Mouse (Mus musculus) lung, embryonic 16.5 days (tissue): Measurements from ENCODE around the gene Morn5. TPM values are rescaled to one million over a fixed set of nuclear protein-coding genes. Genes with fewer than 3 reads are reported as not detected.

Experiments
- ATAC-seq: fragments of 200-750 bp; cut with Nextera tagmentation; 2 replicates; pipeline ENCODE4 v1.8.0; 2017; ENCODE audit warnings: low read depth, mild to moderate bottlenecking, moderate library complexity
- H3K27ac ChIP-seq: fragments of 300-500 bp; sonication (generic); 2 replicates; pipeline ENCODE4 v1.5.1; 2014; ENCODE audit warnings: mild to moderate bottlenecking, control low read depth, low read length
- H3K27me3 ChIP-seq: fragments of 300-500 bp; sonication (generic); 2 replicates; pipeline ENCODE4 v1.6.1; 2014; ENCODE audit warnings: low read depth, low read length, mixed read lengths; ENCODE audit not compliant: control insufficient read depth, insufficient read depth
- H3K36me3 ChIP-seq: fragments of 300-500 bp; sonication (generic); 2 replicates; pipeline ENCODE4 v1.6.1; 2014; ENCODE audit warnings: low read length; ENCODE audit not compliant: control insufficient read depth, insufficient read depth
- H3K4me1 ChIP-seq: fragments of 300-500 bp; sonication (generic); replicated peaks from 2 replicates; pipeline ENCODE4 v1.6.1; 2014; ENCODE audit warnings: low read length, mixed read lengths; ENCODE audit not compliant: control insufficient read depth, insufficient read depth
- H3K4me2 ChIP-seq: fragments of 300-500 bp; sonication (generic); 2 replicates; pipeline ENCODE4 v1.6.1; 2014; ENCODE audit warnings: low read depth, low read length, control low read depth
- H3K4me3 ChIP-seq: fragments of 300-500 bp; sonication (generic); 2 replicates; pipeline ENCODE4 v1.5.1; 2014; ENCODE audit warnings: mild to moderate bottlenecking, low read length, control low read depth
- H3K9ac ChIP-seq: fragments of 300-500 bp; sonication (generic); 2 replicates; pipeline ENCODE4 v1.6.1; 2014; ENCODE audit warnings: low read length, control low read depth
- H3K9me3 ChIP-seq: fragments of 300-500 bp; sonication (generic); 2 replicates; pipeline ENCODE4 v1.6.1; 2016; ENCODE audit warnings: low read length; ENCODE audit not compliant: control insufficient read depth
- WGBS: fragments of 180-500 bp; shearing (Covaris S2); extraction: QIAGEN DNeasy Blood & Tissue Kit; methylation state at CpG from one replicate; pipeline ENCODE4 v1.1.7; 2014; 5-methylcytosine and 5-hydroxymethylcytosine counted together
- polyA plus RNA-seq: library from polyadenylated mRNA; unstranded; fragments of >200 nt; fragmentation: Nextera tagmentation; extraction: Ambion mirVana; gene quantifications from 2 replicates; pipeline ENCODE4 v1.2.1, GENCODE M21; 2015

Morn5 gene
- polyA plus RNA-seq, 1 experiment from 2014 or later, result 9.6 TPM

DNA sequence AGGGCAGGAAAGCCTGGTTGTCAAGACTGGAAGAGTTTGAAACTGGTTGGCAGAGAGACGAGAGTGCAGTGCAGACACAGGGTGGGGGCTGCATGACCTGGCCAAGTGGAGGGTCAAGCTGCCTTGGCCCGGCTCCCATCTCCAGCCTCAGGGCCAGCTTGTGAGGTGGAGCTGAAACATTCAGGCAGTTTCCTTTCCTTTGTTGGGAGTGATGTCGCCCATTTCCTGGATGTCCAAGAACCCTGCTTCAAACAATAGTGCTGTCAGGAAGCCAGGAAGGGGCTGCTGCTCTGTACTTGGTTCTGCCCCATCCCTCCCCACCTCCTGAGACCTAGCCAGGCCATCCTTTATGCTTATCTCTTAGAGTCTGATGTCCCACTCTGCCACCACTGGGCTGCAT, 26.0 kb upstream of the Morn5 start:
- H3K4me2 ChIP-seq, result no peak overlapping the region
- no peaks in the 10 kb centered on the region for H3K4me1 ChIP-seq
- H3K9ac ChIP-seq, result no peak overlapping the region
- H3K36me3 ChIP-seq, result no peaks in the 10 kb centered on the region
- WGBS, result 43% methylated on average over 3 of the region's 3 CpGs
- H3K27me3 ChIP-seq, result no peaks in the 10 kb centered on the region
- peak; percentile 90 for ATAC-seq
- no peak overlapping the region for H3K4me3 ChIP-seq
- no peaks in the 10 kb centered on the region for H3K9me3 ChIP-seq
- no peak overlapping the region for H3K27ac ChIP-seq

DNA sequence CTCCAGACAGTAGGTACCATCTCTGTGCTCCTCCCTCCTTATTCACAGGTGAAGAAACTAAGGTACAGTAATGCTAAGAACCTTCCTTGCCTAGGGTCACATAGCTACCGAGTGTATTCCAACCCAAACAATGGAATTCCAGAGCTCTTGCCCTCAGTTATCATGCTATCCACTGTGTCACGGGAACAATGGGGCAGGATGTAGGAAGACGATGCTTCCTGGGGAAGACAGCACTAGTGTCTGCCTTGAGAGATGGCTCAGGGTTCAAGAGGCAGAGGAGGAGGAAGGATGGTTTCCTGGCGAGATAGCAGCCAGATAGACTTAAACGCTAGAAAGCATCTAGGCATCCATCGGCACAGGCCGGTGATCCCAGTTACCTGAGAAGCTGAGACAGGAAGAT, 16.4 kb upstream of the Morn5 start:
- no peak overlapping the region for H3K4me3 ChIP-seq
- no peak overlapping the region for H3K4me2 ChIP-seq
- no peaks in the 10 kb centered on the region for H3K9me3 ChIP-seq
- H3K27me3 ChIP-seq, result no peaks in the 10 kb centered on the region
- no peak overlapping the region for H3K27ac ChIP-seq
- H3K4me1 ChIP-seq, result peaks cover 2% of the 10 kb centered on the region; the same call in 1 of the 2 replicates
- peaks cover 7% of the 10 kb centered on the region for H3K36me3 ChIP-seq
- 66% methylated on average over 7 of the region's 7 CpGs for WGBS
- peak; percentile 56; the same call in 1 of the 2 replicates for ATAC-seq
- H3K9ac ChIP-seq, result no peak overlapping the region

DNA sequence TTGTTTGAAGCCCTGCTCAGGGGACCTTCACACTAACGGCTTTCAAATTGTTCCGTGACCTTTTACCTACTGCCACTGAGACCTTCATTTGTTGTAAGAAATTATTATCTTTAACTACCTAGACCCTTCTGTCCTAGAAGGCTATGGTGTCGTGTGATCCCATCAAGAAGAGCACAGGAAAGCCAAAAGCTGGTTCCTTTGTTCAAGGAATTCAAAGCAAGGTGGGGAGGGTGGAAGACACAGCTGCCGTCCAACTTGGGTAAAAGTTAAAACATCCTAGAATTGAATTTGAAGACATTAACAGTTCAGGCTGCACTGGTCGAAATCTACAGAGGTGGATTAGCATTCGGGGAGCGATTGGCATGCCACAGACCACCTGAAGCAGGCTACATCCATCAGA, 15.3 kb upstream of the Morn5 start:
- H3K4me2 ChIP-seq, result no peak overlapping the region
- peaks cover 2% of the 10 kb centered on the region; the same call in 1 of the 2 replicates for H3K4me1 ChIP-seq
- no peaks in the 10 kb centered on the region for H3K9me3 ChIP-seq
- ATAC-seq, result no peak
- peaks cover 9% of the 10 kb centered on the region for H3K36me3 ChIP-seq
- no peak overlapping the region for H3K9ac ChIP-seq
- H3K4me3 ChIP-seq, result no peak overlapping the region
- WGBS, result 71% methylated on average over 7 of the region's 7 CpGs
- H3K27me3 ChIP-seq, result no peaks in the 10 kb centered on the region
- no peak overlapping the region for H3K27ac ChIP-seq

DNA sequence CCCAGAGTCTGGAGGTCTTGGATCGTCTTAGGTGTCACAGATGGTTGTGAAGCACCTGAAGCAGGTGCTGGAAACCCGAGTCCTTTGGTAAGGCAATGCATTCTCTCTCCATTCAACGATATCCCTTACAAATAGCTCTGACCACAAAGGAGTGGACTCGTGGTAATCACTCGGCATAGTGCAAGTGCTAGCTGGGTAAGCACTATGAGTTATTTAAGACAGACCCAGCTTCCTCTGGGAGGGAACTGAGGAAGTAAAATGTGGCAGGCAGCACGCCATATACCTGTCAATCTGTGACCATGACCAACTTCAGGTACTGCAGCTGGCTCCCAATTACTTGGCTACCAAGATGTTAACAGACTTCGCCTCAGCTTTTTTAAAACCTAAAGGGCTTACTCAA, 14.4 kb upstream of the Morn5 start:
- 79% methylated on average over 7 of the region's 7 CpGs for whole genome bisulfite sequencing
- H3K9me3 ChIP-seq, result no peaks in the 10 kb centered on the region
- no peak for ATAC-seq
- H3K36me3 ChIP-seq, result peaks cover 9% of the 10 kb centered on the region
- no peak overlapping the region for H3K4me3 ChIP-seq
- H3K27me3 ChIP-seq, result no peaks in the 10 kb centered on the region
- H3K4me2 ChIP-seq, result no peak overlapping the region
- H3K27ac ChIP-seq, result no peak overlapping the region
- peaks cover 2% of the 10 kb centered on the region; the same call in 1 of the 2 replicates for H3K4me1 ChIP-seq
- H3K9ac ChIP-seq, result no peak overlapping the region

DNA sequence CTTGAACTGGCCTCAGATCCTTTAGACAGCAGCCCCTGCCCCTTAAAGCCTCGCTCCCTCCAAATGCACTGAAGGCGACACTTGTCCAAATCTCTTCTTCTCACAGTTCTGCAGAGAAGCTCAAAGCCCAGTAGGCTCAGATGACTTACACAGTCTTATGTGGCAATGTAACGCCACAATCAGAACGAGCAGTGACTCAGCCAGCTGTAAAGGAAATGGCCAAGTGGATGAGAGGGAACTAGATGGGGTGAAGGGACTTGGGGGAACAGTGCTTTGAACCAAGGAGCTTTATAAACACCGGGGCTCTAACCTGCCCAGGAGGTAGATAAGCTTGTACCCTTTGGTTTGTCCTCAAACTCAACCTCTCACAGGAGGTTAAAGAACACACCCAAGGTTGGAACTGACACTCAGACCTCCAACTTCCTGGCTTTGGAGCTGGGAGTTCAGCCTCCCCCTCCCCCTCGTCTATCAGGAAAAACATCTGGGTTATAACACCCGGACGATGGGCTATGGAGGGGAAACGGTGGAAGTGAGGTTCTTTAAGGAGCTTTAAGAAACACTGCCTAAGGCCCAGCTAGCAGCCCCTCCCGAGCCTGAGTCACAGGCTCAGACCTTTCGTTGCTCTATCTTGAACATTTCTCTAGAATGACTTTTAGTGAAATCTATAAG, 13.7 kb upstream of the Morn5 start:
- no peak overlapping the region for H3K4me2 ChIP-seq
- peak; percentile 60 for ATAC-seq
- no peaks in the 10 kb centered on the region for H3K9me3 ChIP-seq
- H3K27ac ChIP-seq, result peak overlapping the region; percentile 55; the same call in 1 of the 2 replicates
- no peaks in the 10 kb centered on the region for H3K27me3 ChIP-seq
- WGBS, result 53% methylated on average over 11 of the region's 11 CpGs
- no peak overlapping the region for H3K4me3 ChIP-seq
- H3K4me1 ChIP-seq, result peaks cover 2% of the 10 kb centered on the region; the same call in 1 of the 2 replicates
- H3K36me3 ChIP-seq, result peaks cover 9% of the 10 kb centered on the region
- no peak overlapping the region for H3K9ac ChIP-seq

DNA sequence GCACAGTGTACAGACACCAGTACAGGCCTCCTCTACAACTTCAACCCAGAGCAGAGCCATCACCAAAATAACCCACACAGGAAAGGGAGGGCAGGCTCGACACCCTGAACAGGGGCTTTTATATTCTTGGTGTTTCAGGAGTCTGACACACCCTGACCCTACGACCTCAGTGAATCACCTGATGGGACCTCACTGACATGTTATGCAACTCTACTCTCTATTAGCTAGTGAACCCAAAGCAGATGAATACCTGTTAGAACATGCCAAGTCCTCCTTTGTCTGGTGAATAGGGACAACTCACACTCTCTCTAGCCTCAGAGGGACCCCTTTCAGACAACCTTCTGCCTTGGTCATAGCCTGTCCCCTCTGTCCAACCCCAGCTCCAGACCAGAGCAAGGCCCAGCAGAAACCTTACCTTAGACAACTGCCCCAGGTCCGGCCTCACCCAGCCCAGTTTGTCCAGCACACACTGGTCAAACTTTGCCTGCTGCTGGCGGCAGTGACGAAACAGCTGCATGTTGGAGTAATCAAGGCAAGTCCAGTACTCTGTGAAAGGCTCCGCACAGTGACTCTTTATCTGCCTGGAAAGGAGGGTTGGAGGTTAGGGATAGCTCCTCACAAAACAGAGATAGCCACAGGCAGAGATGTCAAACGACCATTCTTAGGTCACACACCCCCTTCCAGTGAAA, 9.8 kb upstream of the Morn5 start:
- H3K36me3 ChIP-seq, result peaks cover 16% of the 10 kb centered on the region
- no peak overlapping the region for H3K27ac ChIP-seq
- peaks cover 9% of the 10 kb centered on the region; the same call in 1 of the 2 replicates for H3K4me1 ChIP-seq
- no peaks in the 10 kb centered on the region for H3K9me3 ChIP-seq
- 77% methylated on average over 7 of the region's 7 CpGs for WGBS
- no peak overlapping the region for H3K4me2 ChIP-seq
- no peak for ATAC-seq
- H3K9ac ChIP-seq, result no peak overlapping the region
- no peaks in the 10 kb centered on the region for H3K27me3 ChIP-seq
- no peak overlapping the region for H3K4me3 ChIP-seq

DNA sequence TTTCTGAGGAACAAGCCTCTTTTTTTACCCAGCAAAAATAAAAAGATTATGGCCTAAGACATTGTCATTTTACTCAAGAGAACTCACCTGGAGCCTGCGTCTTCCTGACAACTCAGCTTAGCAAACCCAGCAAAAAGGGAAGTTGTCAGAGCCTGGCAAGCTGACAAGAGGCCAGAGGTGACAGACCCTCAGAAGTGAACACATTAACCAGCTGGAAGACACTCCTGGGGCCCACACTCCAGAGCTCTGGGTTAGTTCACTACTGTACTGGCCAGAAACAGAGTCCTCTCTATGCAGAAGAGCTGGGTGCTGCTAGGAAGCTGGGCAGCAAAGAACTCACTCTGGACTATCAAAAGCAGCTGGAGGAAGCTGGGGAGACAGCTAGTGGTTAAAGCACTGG, 8.4 kb upstream of the Morn5 start:
- no peaks in the 10 kb centered on the region for H3K9me3 ChIP-seq
- no peak for ATAC-seq
- no peak overlapping the region for H3K4me3 ChIP-seq
- H3K4me2 ChIP-seq, result no peak overlapping the region
- H3K27me3 ChIP-seq, result no peaks in the 10 kb centered on the region
- peaks cover 16% of the 10 kb centered on the region for H3K36me3 ChIP-seq
- no peak overlapping the region for H3K9ac ChIP-seq
- H3K27ac ChIP-seq, result no peak overlapping the region
- H3K4me1 ChIP-seq, result peaks cover 9% of the 10 kb centered on the region; the same call in 1 of the 2 replicates
- WGBS, result 84% methylated on average over 1 of the region's 1 CpGs

DNA sequence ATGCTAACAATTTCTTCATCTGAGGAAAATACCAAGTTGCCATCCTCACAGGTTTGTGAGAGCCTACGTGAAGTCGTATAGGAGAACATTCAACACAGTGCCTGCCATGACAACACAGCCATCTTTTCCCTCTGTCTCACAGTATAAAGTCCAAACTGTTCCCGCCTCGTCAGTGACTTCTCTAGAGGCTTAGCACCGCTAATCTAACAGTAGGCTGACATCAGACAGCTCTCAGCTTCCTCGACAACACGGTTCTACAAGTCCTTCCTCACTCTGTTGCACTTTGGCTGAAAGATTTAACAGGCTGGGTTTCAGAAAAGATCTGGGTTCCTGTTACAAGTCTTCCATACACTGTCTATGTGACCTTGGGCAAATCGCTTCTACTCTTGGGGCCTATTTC, 1.1 kb upstream of the Morn5 start:
- Histone ChIP-seq H3K4me2 (peak overlapping the region; percentile 73), H3K27ac (no peak overlapping the region), H3K27me3 (no peaks in the 10 kb centered on the region), H3K36me3 (0 out of 2 replicates have a peak, but pooled peaks cover 5% of the 10 kb centered on the region), H3K4me3 (peak overlapping the region; percentile 85), H3K9ac (peak overlapping the region; percentile 91), H3K9me3 (no peaks in the 10 kb centered on the region), H3K4me1 (peaks cover 6% of the 10 kb centered on the region)
- ATAC-seq, result no peak
- 57% methylated on average over 8 of the region's 8 CpGs for WGBS

DNA sequence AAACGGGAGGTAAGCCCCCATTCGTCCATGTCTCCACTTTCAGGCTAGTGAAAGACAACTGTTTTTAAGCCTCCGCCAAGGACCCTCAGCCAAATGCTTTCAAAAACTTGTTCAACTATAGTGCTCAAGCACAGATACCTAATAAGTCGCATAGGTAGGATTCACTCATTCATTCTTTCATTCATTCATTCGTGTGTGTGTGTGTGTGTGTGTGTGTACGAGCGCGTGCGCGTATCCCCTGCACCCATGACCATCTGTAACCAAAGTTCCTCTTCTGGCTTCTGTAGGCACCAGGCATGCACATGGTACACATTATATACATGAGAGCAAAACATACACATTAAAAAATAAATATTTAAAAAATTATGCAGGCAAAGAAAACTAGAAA, 303 bp downstream of the Morn5 start:
- no peak overlapping the region for H3K9ac ChIP-seq
- H3K27me3 ChIP-seq, result no peaks in the 10 kb centered on the region
- no peaks in the 10 kb centered on the region for H3K9me3 ChIP-seq
- no peaks in the 10 kb centered on the region for H3K36me3 ChIP-seq
- peak overlapping the region; percentile 73 for H3K4me2 ChIP-seq
- ATAC-seq, result no peak; the same call in 1 of the 2 replicates
- peak overlapping the region; percentile 85 for H3K4me3 ChIP-seq
- no peak overlapping the region for H3K27ac ChIP-seq
- peaks cover 6% of the 10 kb centered on the region for H3K4me1 ChIP-seq
- WGBS, result 36% methylated on average over 10 of the region's 10 CpGs
